Mouse (Mus musculus): ENCODE data around the gene Ccdc82. TPM values are rescaled to one million over a fixed set of nuclear protein-coding genes. Genes with fewer than 3 reads are reported as not detected.

The Ccdc82 gene
- total and polyA plus RNA-seq, 2 experiments from 2014 or later, result 7.0 to 24.9 TPM

GRCm38 (mm10) chr9:13303976-13304375, 57.2 kb downstream of the Ccdc82 start:
- no peak for TF ChIP-seq CTCF (IDR thresholded peaks at IDR 0.05; ENCODE audit: low read depth)
- Histone ChIP-seq H3K4me1 (ENCODE audit: insufficient read depth) (peaks cover 9% of the 10 kb centered on the region; the same call in 1 of the 2 replicates), H3K9me3 (ENCODE audit: low read length) (no peaks in the 10 kb centered on the region), H3K9ac (no peak overlapping the region), H3K36me3 (ENCODE audit: insufficient read depth) (no peaks in the 10 kb centered on the region), H3K27me3 (ENCODE audit: insufficient read depth, low read length) (no peaks in the 10 kb centered on the region), H3K27ac (ENCODE audit: low read depth, low read length) (no peak overlapping the region), H3K4me2 (ENCODE audit: low read depth) (no peak overlapping the region), H3K4me3 (ENCODE audit: low read depth, low read length) (no peak overlapping the region)
- WGBS, result 36% methylated on average over 6 of the region's 6 CpGs
- no peak for ATAC-seq
- DNase-seq, result no peak

- peaks cover 8% of the 10 kb centered on the region; the same call in 1 of the 2 replicates for H3K4me1 ChIP-seq (ENCODE audit: insufficient read depth)
- no peak overlapping the region for H3K27ac ChIP-seq (ENCODE audit: low read depth, low read length)
- H3K9ac ChIP-seq, result no peak overlapping the region
- 93% methylated on average over 3 of the region's 3 CpGs for WGBS
- no peaks in the 10 kb centered on the region for H3K36me3 ChIP-seq (ENCODE audit: insufficient read depth)
- no peak for TF ChIP-seq CTCF (IDR thresholded peaks at IDR 0.05; ENCODE audit: low read depth)
- DNase-seq, result no peak
- H3K27me3 ChIP-seq (ENCODE audit: insufficient read depth, low read length), result no peaks in the 10 kb centered on the region
- no peak overlapping the region for H3K4me3 ChIP-seq (ENCODE audit: low read depth, low read length)
- ATAC-seq, result no peak
- no peaks in the 10 kb centered on the region for H3K9me3 ChIP-seq (ENCODE audit: low read length)
- H3K4me2 ChIP-seq (ENCODE audit: low read depth), result no peak overlapping the region
Measured at GRCm38 (mm10) chr9:13306471-13306870, 59.7 kb downstream of the Ccdc82 start.

- ATAC-seq, result no peak
Measured at GRCm38 (mm10) chr9:13307226-13307625, 60.5 kb downstream of the Ccdc82 start.

GRCm38 (mm10) chr9:13308718-13309117, 62.0 kb downstream of the Ccdc82 start:
- TF ChIP-seq CTCF (IDR thresholded peaks at IDR 0.05; ENCODE audit: low read depth), result no peak
- Histone ChIP-seq H3K27me3 (ENCODE audit: insufficient read depth, low read length) (no peaks in the 10 kb centered on the region), H3K4me2 (ENCODE audit: low read depth) (no peak overlapping the region), H3K27ac (ENCODE audit: low read depth, low read length) (no peak overlapping the region), H3K36me3 (ENCODE audit: insufficient read depth) (no peaks in the 10 kb centered on the region), H3K4me3 (ENCODE audit: low read depth, low read length) (no peak overlapping the region), H3K9me3 (ENCODE audit: low read length) (no peaks in the 10 kb centered on the region), H3K9ac (no peak overlapping the region), H3K4me1 (ENCODE audit: insufficient read depth) (no peaks in the 10 kb centered on the region)
- no peak for DNase-seq
- no peak for ATAC-seq
- 92% methylated on average over 8 of the region's 8 CpGs for WGBS

More at GRCm38 (mm10) chr9:13307226-13307625, 60.5 kb downstream of the Ccdc82 start:
- no peak for TF ChIP-seq CTCF (IDR thresholded peaks at IDR 0.05; ENCODE audit: low read depth)
- H3K27ac ChIP-seq (ENCODE audit: low read depth, low read length), result no peak overlapping the region
- H3K36me3 ChIP-seq (ENCODE audit: insufficient read depth), result no peaks in the 10 kb centered on the region
- no peak overlapping the region for H3K4me3 ChIP-seq (ENCODE audit: low read depth, low read length)
- no peaks in the 10 kb centered on the region for H3K27me3 ChIP-seq (ENCODE audit: insufficient read depth, low read length)
- 0 out of 2 replicates have a peak, but pooled peaks cover under 1% of the 10 kb centered on the region for H3K4me1 ChIP-seq (ENCODE audit: insufficient read depth)
- H3K4me2 ChIP-seq (ENCODE audit: low read depth), result no peak overlapping the region
- WGBS, result 46% methylated on average over 4 of the region's 4 CpGs
- no peaks in the 10 kb centered on the region for H3K9me3 ChIP-seq (ENCODE audit: low read length)
- no peak for DNase-seq
- no peak overlapping the region for H3K9ac ChIP-seq

GRCm38 (mm10) chr9:13309807-13310206, 63.1 kb downstream of the Ccdc82 start:
- no peak for TF ChIP-seq CTCF (IDR thresholded peaks at IDR 0.05; ENCODE audit: low read depth)
- Histone ChIP-seq H3K4me2 (ENCODE audit: low read depth) (no peak overlapping the region), H3K9me3 (ENCODE audit: low read length) (no peaks in the 10 kb centered on the region), H3K9ac (no peak overlapping the region), H3K27ac (ENCODE audit: low read depth, low read length) (no peak overlapping the region), H3K4me3 (ENCODE audit: low read depth, low read length) (no peak overlapping the region), H3K36me3 (ENCODE audit: insufficient read depth) (no peaks in the 10 kb centered on the region), H3K27me3 (ENCODE audit: insufficient read depth, low read length) (no peaks in the 10 kb centered on the region), H3K4me1 (ENCODE audit: insufficient read depth) (no peaks in the 10 kb centered on the region)
- 0 out of 2 replicates have a peak, but pooled peaks have one; percentile 25 for ATAC-seq
- no peak for DNase-seq
- 69% methylated on average over 7 of the region's 7 CpGs for WGBS

- H3K9me3 ChIP-seq (ENCODE audit: low read length), result no peaks in the 10 kb centered on the region
- no peak for ATAC-seq
- H3K4me3 ChIP-seq (ENCODE audit: low read depth, low read length), result no peak overlapping the region
- no peaks in the 10 kb centered on the region for H3K36me3 ChIP-seq (ENCODE audit: insufficient read depth)
- H3K4me1 ChIP-seq (ENCODE audit: insufficient read depth), result no peaks in the 10 kb centered on the region
- no peak overlapping the region for H3K4me2 ChIP-seq (ENCODE audit: low read depth)
- TF ChIP-seq CTCF (IDR thresholded peaks at IDR 0.05; ENCODE audit: low read depth), result no peak
- 49% methylated on average over 3 of the region's 3 CpGs for WGBS
- no peak for DNase-seq
- H3K27me3 ChIP-seq (ENCODE audit: insufficient read depth, low read length), result no peaks in the 10 kb centered on the region
- no peak overlapping the region; the same call in 1 of the 2 replicates for H3K9ac ChIP-seq
- H3K27ac ChIP-seq (ENCODE audit: low read depth, low read length), result no peak overlapping the region
Measured at GRCm38 (mm10) chr9:13310236-13310635, 63.5 kb downstream of the Ccdc82 start.

- H3K36me3 ChIP-seq (ENCODE audit: insufficient read depth), result no peaks in the 10 kb centered on the region
- H3K4me3 ChIP-seq (ENCODE audit: low read depth, low read length), result no peak overlapping the region
- no peaks in the 10 kb centered on the region for H3K4me1 ChIP-seq (ENCODE audit: insufficient read depth)
- ATAC-seq (no peak), DNase-seq (no peak)
- H3K4me2 ChIP-seq (ENCODE audit: low read depth), result no peak overlapping the region
- no peak overlapping the region for H3K9ac ChIP-seq
- TF ChIP-seq CTCF (IDR thresholded peaks at IDR 0.05; ENCODE audit: low read depth), result no peak
- 35% methylated on average over 2 of the region's 2 CpGs for WGBS
- no peaks in the 10 kb centered on the region for H3K27me3 ChIP-seq (ENCODE audit: insufficient read depth, low read length)
- H3K9me3 ChIP-seq (ENCODE audit: low read length), result no peaks in the 10 kb centered on the region
- H3K27ac ChIP-seq (ENCODE audit: low read depth, low read length), result no peak overlapping the region
Measured at GRCm38 (mm10) chr9:13311094-13311493, 64.3 kb downstream of the Ccdc82 start.
